Mouse (Mus musculus) lung, adult 18-20 months (tissue): ENCODE results near the gene Card10.

ENCODE experiments used
- DNase-seq, 2 experiments: peaks; one replicate each; pipeline ENCODE4 v3.0.0; 2022; ENCODE audit warnings: mixed read lengths in 2 of 2

The Card10 gene

DNA sequence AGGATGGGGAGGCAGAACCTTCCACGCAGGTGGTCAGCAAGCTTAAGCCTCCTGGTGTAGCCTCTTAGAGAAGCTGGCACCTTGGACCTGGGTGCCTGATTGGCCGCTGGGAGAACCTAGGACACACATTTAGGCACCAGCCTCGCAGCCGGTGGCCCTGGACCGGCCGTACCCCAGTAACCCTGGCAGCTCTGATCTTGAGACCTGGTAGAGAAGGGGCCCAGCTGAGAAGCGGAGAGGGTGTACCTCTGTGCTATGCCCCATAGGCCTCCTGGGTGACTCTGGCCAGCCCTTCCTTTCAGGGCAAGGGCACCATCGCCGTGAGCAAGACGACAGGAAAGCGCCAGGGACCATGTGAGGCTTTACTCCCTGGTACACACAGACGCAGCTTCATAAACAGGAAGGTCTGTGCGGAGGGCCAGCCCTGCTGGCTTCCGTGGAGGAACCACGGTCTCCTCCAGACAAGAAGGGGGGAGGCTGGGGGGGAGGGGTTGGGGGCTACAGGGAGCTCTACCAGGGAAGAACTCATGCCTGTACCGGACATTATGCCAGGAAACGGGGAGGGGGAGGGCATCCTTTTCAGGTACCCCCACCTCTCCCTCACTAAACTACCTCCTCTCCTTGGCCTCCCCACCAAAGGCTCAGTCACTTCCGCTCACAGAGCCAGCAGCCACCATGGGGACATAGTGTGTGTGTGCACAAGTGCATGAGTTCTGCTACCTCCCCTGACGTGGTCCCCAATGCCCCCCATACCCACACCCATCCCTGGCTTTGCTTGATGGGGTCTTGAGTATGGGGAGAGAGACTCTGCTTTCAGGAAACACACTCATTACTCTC lies 31.1 kb downstream of the Card10 start:
- DNase-seq: peak; percentile 78 to 79

DNA sequence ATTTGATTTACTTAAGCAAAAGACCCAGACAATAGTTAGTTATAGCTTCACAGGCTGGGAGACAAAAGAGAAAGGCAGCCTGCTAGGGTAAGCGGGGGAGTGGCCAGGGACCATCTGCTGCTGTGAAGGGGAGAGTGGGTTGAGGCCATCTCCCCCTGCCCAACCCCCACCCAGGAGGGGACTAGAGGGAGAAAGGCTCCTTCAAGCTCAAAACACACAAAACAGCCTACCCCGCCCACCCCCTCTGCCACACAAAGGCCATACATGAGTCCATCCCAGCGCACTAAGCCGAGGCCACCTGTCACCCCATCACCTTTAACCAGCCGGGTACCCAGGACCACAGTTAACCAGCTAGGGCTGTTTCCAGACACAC lies 31.9 kb downstream of the Card10 start:
- no peak for DNase-seq

DNA sequence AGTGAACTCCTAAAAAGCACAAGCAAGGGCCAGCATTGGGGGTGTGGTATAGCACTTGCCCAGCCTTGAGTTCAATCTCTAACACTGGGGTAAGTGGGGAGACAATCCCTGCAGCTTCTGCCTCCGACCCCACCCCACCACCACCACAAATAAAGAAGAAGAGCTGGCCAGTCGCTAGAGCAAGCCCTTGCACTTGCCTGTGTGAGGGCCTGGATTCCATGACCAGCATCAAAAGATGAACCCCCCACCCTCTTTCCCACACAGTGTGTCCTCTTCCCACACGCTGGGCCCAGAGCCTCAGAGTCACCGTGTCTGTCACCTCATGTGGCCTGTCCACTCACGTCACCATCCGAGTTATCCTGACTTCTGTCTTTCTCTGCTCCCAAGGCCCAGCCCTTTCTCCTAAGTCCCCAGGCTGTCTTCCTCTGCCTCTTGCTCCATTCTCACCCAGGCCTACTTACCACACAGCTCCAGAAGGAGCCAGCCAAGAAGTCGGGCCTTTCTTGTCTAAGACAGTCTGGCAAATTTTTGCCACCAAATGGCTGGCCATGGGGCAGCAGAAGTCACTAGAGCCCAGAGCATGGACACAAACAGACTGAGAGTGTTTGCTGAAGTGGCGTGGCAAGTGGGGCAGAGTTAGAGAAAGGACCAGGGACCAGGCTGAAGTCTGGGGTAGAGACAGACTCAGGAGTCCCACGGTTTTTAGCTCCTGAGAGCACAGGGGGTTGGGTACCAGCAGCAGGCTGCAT lies 32.4 kb downstream of the Card10 start:
- no peak for DNase-seq

DNA sequence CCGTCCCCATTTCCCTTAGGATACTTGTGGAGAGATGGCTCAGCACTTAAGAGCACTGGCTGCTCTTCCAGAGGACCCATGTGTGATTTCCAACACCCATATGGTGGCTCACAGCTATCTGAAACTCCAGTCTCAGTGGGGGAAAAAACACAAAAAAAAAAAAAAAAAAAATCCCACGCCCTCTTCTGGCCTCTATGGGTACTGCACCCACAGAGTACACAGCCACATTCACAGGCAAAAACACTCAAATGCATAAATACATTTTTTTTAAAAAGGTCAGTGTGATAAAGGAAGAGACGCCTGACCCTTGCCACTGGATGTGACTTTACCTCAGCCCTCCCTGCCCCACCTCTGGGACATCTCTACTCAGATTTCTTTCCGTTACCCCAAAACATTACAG lies 33.8 kb downstream of the Card10 start:
- DNase-seq: no peak

DNA sequence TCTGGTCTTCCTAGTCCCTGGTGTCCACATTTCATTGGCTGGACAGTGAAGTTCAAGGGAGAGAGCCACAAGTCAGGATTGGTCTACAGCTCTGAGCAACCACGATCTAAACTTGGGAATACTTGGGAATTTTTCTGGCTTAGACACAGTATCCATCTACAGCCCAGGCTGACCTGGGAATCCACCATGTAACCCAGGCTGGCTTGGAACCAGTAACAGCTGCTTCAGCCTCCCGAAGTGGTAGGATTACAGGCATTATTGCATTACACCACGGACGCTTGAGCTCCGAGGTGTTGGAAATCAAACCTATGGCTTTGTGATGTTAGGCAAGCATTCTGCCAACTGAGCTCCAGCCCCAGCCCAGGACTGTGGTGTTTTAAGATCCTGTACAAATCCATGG lies 39.1 kb downstream of the Card10 start:
- no peak for DNase-seq

DNA sequence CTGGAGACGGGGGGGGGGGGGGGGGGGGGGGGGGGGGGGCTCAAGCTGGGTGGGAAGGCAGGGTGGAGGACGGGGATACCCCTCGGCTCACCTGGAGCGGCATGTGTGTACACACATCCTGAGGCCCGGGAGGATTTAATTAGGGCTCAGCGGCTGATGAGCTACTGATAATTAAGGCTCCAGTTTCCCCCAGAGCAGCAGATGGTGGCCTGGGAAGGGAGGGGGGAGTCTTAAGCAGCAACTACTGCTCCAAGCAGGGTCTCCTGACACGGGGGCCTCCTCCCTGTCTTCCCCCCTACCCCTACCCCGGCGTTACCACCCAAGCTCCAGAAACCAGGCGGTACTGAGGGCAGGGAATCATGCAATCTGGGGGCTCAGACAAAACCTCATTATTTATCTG lies 39.6 kb downstream of the Card10 start:
- DNase-seq: no peak

DNA sequence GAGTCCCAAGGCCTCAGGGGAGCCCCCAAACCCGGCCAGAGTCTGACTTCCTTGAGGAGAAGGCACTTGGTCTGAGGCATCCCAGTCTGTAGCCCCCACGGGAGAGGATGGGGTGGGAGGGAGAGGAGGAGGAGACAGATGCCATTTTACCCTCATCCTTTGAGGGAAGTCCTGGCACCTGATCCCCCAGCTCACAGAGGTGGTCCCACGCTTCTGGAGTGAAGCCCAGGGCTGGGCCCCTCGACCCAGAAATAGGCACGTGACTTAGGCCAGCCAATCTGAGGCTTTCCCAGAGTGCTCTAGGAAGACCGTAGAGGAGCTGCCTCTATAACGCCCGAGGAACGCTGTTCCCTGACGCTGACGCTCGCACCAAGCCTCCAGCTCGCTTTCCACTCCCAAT lies 41.7 kb downstream of the Card10 start:
- no peak for DNase-seq

DNA sequence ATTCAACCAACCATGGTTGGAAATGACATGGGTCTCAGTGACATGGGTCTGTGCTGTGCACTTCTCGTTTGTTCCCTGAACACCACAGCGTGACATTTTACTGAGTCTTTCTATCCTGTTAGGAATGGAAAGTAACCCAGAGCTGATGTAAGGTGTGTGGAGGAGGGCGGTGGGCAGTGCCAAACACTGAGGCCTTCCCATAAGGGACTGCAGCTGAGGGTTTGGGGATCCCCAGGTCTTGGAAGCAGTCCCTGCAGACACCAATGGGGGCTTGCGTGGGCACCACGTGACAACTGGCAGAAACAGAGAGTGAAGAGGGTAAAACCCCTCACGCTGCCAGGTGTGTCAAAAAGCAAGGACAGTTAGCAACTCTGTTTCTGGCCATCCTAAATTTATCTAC lies 44.7 kb downstream of the Card10 start:
- DNase-seq: no peak

DNA sequence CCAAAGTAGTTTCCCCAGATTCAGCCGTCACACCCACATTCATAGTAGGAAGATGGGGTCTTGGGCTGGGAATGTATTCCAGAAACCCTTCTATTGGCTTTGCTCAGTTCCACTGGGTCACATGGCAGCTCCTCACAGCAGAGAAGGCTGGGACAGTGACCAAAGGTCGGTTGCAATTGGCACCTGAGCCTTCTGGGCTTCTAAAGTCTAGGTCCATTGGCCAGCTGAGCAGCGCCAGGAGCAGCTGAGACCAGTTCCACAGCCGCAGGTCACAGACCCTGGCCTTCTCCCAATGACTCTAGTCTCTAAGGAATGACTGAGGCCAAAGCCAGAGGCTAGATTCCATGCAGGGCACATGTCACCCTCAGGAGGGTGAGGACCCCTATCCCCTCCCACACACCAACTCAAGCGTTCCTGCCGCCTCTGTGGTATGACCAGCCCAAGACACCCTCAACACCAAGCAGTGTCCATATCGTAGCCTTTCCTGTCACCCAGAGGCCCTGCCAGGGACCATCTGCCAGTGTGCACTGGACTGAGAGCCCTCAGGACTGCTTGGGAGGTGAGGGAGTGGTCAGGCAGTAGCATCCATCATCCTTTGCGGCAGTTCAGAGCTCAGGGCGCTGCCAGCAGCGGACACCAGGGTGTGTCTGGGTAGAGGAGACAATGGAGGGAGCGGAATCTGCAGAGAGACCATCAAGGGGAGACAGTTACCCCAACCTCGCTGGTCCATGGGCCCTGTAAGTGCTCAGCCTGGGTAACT lies 46.7 kb downstream of the Card10 start:
- DNase-seq: no peak

DNA sequence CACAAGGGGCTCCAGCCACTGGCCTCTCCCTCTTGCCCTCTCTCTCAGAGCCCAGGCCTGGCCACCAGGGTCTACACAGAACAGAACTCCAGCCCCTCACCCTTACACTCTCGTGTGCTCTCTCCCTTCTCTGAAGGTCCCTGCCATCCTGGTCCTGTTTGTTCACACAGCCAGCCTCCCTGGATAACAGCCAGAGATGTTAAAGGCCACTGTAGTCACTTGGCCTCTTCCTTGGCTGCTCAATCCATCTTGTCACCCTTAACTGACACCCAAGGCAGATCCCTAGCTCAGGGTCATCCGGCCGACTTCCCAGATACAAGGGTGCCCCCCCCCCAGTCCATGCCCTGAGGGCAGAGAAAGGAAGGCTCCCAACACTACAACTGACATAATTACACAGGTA lies 47.6 kb downstream of the Card10 start:
- DNase-seq: no peak

DNA sequence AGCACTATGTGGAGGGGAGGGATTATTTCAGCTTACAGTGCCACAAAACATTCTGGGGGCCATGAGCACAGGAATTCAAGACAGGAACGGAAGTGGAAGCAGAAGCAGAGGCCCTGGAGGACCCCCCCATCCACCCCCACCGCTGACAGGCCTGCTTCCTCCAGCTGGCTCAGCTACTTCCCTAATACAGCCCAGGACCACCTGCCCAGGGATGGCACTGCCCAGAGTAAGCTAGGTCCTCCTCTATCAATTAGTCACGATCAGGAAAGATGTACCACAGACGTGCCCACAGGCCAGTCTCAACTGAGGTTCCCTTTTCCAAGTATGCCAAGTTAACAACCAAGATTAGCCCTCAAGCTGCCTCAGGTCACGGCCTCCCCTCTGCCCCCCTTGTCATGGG lies 48.7 kb downstream of the Card10 start:
- no peak for DNase-seq

DNA sequence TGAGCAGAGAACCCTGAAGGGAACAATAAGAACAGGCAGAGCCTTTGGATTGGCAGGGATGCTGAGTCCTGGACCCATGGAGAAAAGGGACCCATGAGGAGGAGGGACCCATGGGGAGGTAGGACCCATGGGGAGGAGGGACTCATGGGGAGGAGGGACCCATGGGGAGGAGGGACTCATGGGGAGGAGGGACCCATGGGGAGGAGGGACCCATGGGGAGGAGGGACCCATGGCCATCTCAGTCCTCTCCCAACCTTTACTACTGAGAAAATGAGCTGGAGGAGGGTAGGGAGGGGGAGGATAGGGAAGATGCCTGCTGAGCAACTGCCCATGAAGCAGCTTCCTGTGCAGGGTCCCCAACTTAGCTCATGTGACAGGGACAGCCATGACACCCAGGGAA lies 49.9 kb downstream of the Card10 start:
- no peak for DNase-seq

DNA sequence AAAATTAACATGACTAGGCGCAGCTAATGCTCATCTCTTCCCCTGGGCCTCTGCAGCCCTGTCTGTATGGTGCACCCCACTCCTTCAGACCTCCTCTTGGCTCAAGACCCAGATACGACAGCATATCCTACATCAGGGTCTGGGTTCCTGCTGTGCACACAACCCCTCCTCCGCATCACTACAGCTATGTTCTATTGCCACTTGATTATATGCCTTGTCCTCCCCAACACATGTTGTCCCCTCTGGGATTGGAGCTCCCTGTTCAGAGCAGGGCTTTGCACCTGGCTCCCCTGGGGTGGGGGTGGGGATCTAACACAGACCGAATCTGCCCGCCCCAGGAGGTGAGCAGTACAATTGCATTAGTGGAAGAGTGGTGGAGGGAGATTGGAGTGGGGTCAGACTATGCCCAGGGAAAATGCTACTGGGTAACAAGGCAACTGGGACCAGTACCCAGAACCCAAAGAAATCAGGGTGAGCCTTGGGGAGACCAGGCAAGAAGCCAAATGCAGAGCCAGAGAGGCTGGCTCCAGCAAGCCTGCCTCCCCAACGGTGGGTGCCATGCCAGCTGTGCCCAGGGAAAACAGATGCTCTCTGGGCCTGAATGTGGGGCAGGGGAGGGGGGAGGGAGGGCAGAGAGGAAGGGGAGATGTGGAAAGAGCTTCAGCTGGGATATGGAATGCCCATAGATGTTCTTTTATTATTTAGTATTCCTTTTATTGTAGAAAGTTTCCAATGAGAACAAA lies 52.1 kb downstream of the Card10 start:
- DNase-seq: no peak

DNA sequence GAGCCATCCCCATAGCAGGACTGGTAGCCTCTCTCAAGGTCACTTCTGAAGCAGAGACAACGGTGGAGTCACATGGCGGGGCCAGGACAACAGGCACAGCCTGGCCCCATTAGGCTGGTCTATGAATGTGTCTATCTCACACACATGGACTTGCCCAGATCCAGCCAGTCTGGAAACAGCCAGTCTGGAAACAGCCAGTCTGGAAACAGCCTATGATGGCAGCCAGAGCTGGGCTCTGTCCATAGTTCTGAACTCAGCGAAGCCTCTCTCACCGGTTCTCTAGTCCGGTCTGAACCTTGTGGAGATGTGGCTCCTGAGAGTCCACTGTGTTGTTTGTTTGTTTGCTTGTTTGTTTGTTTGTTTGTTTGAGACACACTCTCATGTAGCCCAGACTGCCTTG lies 53.0 kb downstream of the Card10 start:
- no peak for DNase-seq

DNA sequence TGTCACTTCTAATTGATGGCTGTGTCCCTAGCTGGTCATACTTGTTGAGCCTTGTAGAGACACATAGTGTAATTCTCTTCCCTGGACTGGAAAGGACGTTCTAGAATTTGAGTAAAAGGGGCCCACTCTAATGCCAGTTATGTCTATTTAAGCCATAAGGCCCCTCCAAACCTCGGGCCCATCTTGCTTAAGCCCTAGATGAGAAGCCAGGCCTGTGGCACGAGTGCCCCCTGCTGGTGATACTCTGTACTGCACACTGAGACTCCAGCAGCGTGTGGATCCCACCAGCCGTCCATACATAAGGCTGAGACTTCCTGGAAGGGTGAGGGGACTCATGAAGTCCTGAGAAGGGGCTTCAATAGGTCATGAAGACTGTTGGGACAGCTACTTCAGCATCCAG lies 58.6 kb downstream of the Card10 start:
- peak; percentile 48 to 49 for DNase-seq

DNA sequence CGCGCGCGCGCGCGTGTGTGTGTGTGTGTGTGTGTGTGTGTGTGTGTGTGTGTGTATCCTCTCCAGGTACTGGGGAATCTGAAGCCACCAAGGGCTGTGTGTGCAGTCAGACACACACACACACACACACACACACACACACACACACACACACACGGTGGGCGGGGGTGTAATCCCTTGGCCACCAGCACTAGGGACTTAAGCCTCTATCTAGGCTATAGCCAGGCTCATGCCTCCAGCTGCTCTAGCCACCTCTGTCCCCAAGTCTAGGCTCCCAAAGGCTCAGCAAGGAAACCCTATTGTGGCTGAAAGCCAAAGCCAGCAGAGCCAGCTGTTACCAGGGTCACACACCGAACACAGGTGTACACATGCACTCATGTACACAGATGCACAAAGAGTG lies 60.0 kb downstream of the Card10 start:
- DNase-seq: no peak

DNA sequence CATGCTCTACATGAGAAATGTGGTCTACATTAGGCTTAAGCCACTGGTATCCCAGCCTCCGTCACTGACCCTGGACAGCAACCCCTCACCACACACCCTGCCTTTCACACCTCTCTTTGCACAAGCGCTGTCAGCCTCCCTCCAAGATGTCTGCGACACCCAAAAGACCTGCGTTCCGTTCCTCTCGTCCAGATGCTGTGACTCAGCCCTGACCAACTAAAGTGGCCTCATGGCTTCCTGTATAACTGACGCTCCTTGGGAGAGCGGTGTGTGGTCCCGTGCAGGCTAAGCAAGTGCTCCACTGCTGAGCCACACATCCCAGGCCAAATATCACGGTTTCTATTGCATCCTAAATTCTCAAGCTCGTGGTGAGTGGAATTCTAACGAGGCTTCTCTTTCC lies 62.2 kb downstream of the Card10 start:
- DNase-seq: no peak

DNA sequence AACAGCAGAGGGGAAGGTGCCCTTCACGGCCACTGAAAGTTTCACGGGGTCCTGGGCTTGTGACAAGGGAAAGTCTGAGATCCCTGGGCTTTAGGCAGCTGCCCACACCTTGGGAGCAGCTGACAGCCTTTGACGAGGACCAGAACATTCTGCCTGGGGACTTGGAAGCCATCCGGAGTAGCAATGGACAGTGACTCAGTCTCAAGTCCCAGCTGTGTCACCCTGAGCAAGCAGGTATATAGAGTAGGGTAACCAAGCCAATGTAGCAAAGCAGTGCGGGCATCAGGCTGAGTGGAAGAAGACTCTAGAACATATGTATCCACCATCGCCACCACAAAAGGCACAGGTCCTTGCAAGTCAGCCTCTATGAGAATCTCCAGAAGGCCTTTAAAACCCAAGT lies 65.7 kb downstream of the Card10 start:
- no peak for DNase-seq

DNA sequence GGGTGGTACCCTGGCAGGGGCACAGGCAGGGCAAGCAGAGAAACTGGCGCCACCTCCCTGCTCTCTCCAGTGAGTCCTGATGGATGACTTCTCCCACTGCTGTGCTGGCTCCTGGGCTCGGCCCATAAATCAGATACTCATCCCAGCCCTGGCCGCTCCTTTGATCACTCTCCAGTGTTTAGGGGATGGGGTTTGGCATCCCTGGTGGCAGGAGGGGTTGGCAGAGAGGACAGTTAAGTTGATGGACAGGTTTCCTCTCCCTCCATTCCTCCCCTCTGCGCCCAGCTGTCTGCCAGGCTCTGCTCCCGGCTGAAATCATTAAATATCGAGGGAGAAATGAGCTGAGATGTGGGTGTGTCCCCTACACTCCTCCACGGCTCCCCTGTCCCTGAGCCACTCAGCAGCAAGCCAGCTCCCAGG lies 66.2 kb downstream of the Card10 start:
- no peak for DNase-seq

DNA sequence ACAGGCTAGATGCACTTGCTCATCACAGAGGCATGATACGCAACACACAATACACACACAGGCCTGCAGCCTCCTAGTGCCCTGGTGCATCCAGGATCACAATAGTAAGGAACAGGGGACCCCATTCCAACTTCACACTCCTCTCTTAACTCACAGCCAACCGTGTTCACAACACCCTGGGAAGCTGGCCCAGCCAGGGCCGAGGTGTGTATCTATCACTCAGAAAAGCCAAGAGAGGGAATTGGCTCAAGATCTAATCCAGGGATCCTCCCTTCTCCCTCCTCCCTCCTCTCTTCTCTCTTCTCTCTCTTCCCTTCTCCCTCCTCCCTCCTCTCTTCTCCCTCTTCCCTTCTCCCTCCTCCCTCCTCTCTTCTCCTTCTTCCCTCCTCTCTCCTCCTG lies 66.7 kb downstream of the Card10 start:
- DNase-seq: no peak

DNA sequence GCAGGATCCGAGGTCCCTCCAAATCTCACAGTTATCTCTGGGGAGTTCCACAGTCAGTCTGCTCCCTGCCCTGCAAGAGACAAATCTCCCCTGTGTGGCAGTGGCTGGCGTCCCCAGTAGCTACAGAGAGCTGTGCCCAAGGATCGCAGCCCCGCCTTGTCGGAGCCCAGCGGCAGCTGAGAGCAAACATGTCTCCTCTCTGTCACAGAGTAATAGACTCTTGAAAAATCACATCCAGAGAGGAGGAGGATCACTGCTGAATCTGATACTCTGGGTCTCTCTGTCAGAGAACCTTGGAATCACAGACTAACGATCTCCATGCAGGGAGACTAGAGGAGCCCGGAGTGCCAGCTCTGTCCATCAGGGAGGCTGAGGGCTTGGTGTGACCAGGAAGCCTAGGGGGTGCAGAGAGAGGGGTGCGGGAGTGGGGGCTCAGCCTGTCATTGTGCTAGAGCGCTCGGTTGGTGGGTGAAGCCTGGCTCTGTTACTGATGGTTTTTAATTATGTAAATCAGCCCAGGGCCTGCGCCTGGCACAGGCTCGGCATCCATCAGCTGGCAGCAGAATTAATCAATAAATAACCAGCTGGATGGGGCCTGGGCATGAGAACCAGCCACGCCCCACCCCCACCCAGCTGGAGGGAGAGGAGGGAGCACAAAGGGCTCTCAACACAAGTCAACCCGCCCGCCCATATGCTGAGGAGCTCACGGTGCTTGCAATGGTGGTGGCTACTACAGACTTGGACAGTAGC lies 67.2 kb downstream of the Card10 start:
- no peak for DNase-seq

DNA sequence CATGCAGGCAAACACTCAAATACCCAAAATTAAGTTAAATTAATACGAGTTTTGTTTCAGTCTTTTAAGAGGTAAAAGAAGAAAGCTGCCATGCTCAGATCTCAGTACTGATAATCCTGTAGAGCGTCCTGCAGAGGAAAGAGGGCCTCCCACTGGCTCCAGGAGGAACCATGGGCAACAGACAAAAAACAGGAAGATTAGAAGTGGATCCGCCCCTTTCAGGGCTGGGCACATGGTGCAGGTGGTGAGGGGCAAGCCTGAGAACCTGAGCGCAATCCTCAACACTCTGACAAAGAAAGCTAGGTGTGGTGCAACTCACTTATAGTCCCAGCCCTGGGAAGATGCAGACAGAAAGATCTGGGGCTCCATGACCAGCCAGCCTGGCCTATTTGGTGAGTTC lies 71.0 kb downstream of the Card10 start:
- DNase-seq: no peak
